Mouse (Mus musculus) megakaryocyte, embryonic 14.5 days (primary cell): ENCODE data around the gene Lrfn1.

Experiments
- FLI1 ChIP-seq: IDR thresholded peaks from 2 replicates; pipeline ENCODE4 v1.6.1; 2012; ENCODE audit warnings: low read length, inconsistent platforms, mixed read lengths
- GATA1 ChIP-seq: IDR thresholded peaks from 3 replicates; pipeline ENCODE4 v1.6.1; 2012; ENCODE audit warnings: mixed read lengths, low read length, inconsistent platforms, borderline replicate concordance

DNA sequence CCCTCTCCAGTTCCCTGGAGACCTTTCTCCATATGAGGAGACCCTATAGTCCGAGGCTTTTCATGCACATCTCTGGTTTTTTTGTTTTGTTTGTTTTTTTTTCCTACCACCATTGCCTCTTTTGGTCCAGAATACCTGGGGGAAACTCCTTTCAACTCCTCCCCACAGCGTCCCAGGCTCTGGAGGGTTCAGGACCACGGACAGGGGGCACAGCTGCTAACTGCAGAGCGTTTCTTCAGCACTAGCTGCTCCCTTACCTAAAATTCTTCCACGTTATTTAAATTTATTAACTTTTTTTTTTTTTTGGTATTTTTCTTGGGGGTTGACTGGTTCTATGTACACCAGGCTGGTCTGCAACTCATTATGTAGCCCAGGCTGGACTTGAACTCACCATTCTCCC is 53.8 kb downstream of the Lrfn1 start:
- no peak for TF ChIP-seq GATA1
- no peak for TF ChIP-seq FLI1
